Comparison of ENCODE assay signal across 34 mouse cellular contexts in genomic region chr12:51620572-51620971, GRCm38 (mm10). TPM values are rescaled to one million over a fixed set of nuclear protein-coding genes. Genes with fewer than 3 reads are reported as not detected.
"Had no signal": no experiment of that assay in that cellular context is flagged by ENCODE, and none has a peak within 500 bp of the region (broad histone marks: within the 10 kb centered on the region; RNA-seq: fewer than 3 reads in every experiment).

No protein-coding gene starts in this region.

- H3K27me3 ChIP-seq: heart, embryonic 12.5 days; heart, embryonic 13.5 days; heart, embryonic 15.5 days; hindbrain, embryonic 12.5 days; hindbrain, embryonic 13.5 days; hindbrain, embryonic 15.5 days; intestine, embryonic 15.5 days; kidney, embryonic 15.5 days had no signal

- H3K4me1 ChIP-seq: heart, embryonic 12.5 days; heart, embryonic 13.5 days; heart, embryonic 15.5 days; hindbrain, embryonic 10.5 days; hindbrain, embryonic 12.5 days; hindbrain, embryonic 13.5 days; hindbrain, embryonic 15.5 days; intestine, embryonic 15.5 days; kidney, embryonic 15.5 days had no signal

- H3K9ac ChIP-seq: heart, embryonic 12.5 days; heart, embryonic 13.5 days; heart, embryonic 15.5 days; hindbrain, embryonic 12.5 days; hindbrain, embryonic 13.5 days; hindbrain, embryonic 14.5 days; hindbrain, embryonic 15.5 days; intestine, embryonic 15.5 days; kidney, embryonic 15.5 days had no signal

- H3K27ac ChIP-seq: heart, embryonic 13.5 days; heart, embryonic 15.5 days; hindbrain, embryonic 10.5 days; hindbrain, embryonic 12.5 days; hindbrain, embryonic 13.5 days; hindbrain, embryonic 14.5 days; hindbrain, embryonic 15.5 days; hindbrain, postnatal 0 days; intestine, embryonic 15.5 days; kidney, embryonic 15.5 days; kidney, postnatal 0 days; layer of hippocampus, adult 2 months; left cerebral cortex, adult 2 months had no signal

- H3K4me3 ChIP-seq: heart, embryonic 12.5 days; heart, embryonic 13.5 days; heart, embryonic 15.5 days; hindbrain, embryonic 10.5 days; hindbrain, embryonic 12.5 days; hindbrain, embryonic 13.5 days; hindbrain, embryonic 15.5 days; intestine, embryonic 15.5 days; kidney, embryonic 15.5 days; layer of hippocampus, adult 2 months; left cerebral cortex, adult 2 months had no signal

- ATAC-seq: hindbrain, embryonic 16.5 days; hindbrain, postnatal 0 days; inflammation-experienced regulatory T-cells, adult 6 months; intestine, embryonic 15.5 days; intestine, embryonic 16.5 days; intestine, postnatal 0 days had no signal

- DNase-seq: heart, postnatal 10 days; heart, postnatal 36 days; heart, postnatal 4 days; kidney, adult 11 months; kidney, adult 18-20 months; kidney, adult 2 months; kidney, adult 8-10 months; kidney, adult 9 months; kidney, postnatal 10 days; kidney, postnatal 14 days; kidney, postnatal 25 days; kidney, postnatal 36 days; kidney, postnatal 4 days; layer of hippocampus, adult 9-11 months; layer of hippocampus, postnatal 36 days had no signal

- H3K9me3 ChIP-seq: heart, embryonic 12.5 days; heart, embryonic 13.5 days; heart, embryonic 15.5 days; hindbrain, embryonic 10.5 days; hindbrain, embryonic 12.5 days; hindbrain, embryonic 13.5 days; hindbrain, embryonic 15.5 days; intestine, embryonic 15.5 days; kidney, embryonic 15.5 days had no signal

- H3K4me2 ChIP-seq: heart, embryonic 12.5 days; heart, embryonic 13.5 days; heart, embryonic 15.5 days; hindbrain, embryonic 12.5 days; hindbrain, embryonic 13.5 days; hindbrain, embryonic 14.5 days; hindbrain, embryonic 15.5 days; intestine, embryonic 15.5 days; kidney, embryonic 15.5 days had no signal

RNA-seq across cellular contexts. Expression of gene Coch, which starts 27.4 kb away (rescaled TPM):
- total RNA-seq: hematopoietic stem cell, adult 5-6 weeks had no signal
